In the genomic region with DNA sequence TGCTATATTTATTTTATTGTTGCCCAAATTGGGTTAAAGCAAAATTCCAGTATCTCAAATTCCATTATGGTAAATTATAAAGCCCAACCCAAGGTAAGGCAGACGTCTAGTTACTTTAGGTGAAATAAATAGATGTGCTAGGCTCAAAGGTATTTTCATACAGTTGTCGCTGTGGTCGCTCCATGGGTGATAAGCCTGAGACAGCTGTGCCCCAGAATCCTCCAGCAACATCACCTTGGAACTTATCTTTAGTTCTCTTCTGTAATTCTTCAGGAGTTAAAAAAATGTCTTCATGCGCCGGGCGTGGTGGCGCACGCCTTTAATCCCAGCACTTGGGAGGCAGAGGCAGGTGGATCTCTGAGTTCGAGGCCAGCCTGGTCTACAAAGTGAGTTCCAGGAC, we compare ENCODE assay signal across 17 mouse cellular contexts. TPM values are rescaled to one million over a fixed set of nuclear protein-coding genes. Genes with fewer than 3 reads are reported as not detected.
DNase-seq lines count a peak whose midpoint lies in the region; ATAC-seq and TF ChIP-seq lines count a peak whose summit lies in the region.
"Had no signal": no experiment of that assay in that cellular context is flagged by ENCODE, and none has a peak within 500 bp of the region (broad histone marks: within the 10 kb centered on the region; RNA-seq: fewer than 3 reads in every experiment).

No protein-coding gene starts in this region.

- peaks cover 38% of the 10 kb centered on the region for H3K4me1 ChIP-seq in liver, adult 2 months (ENCODE audit: control insufficient read depth, insufficient read depth, low read length)
- H3K4me1 ChIP-seq in liver, embryonic 11.5 days (replicated peaks; ENCODE audit: control insufficient read depth, insufficient read depth, low read length), result peaks cover 12% of the 10 kb centered on the region
- no peaks in the 10 kb centered on the region for H3K4me1 ChIP-seq in forebrain, postnatal 0 days (ENCODE audit: insufficient read depth)
- H3K4me1 ChIP-seq: forebrain, embryonic 13.5 days; forebrain, embryonic 15.5 days had no signal

- no peak for TF ChIP-seq POLR2A in liver, adult 2 months (IDR thresholded peaks at IDR 0.05; ENCODE audit: extremely low read depth, insufficient read depth, low read length)

- no peak for DNase-seq in liver, adult 2 months (ENCODE audit: extremely low read depth, low read depth, low spot score)
- no peak for DNase-seq in liver, embryonic 11.5 days (ENCODE audit: low spot score)
- no peak for DNase-seq in heart, adult 11 months
- DNase-seq in forebrain, postnatal 0 days, result no peak
- DNase-seq: adrenal gland, adult 2 months; adrenal gland, postnatal 10 days; adrenal gland, postnatal 25 days; cerebellum, adult 11-12 months; cerebellum, adult 2 months; cerebellum, adult 9-10 months; cerebellum, postnatal 10 days had no signal

- TF ChIP-seq CTCF in liver, adult 2 months (IDR thresholded peaks at IDR 0.05; ENCODE audit: low read depth, low read length), result no peak
- no peak for TF ChIP-seq CTCF in forebrain, postnatal 0 days (IDR thresholded peaks at IDR 0.05; ENCODE audit: low read depth)

- peaks cover 29% of the 10 kb centered on the region for H3K79me2 ChIP-seq in liver, adult 2 months (ENCODE audit: control insufficient read depth, insufficient read depth, low read length)

- H3K4me3 ChIP-seq in liver, adult 2 months (ENCODE audit: insufficient read depth, low read depth, low read length), result no peak overlapping the region
- H3K4me3 ChIP-seq in liver, embryonic 11.5 days (ENCODE audit: low read depth, low read length), result no peak overlapping the region
- no peak overlapping the region for H3K4me3 ChIP-seq in forebrain, postnatal 0 days (ENCODE audit: low read depth, low read length)
- H3K4me3 ChIP-seq: embryonic facial prominence, embryonic 10.5 days; embryonic facial prominence, embryonic 12.5 days; forebrain, embryonic 13.5 days; forebrain, embryonic 15.5 days had no signal

- H3K27me3 ChIP-seq in liver, adult 2 months (ENCODE audit: control insufficient read depth, insufficient read depth, low read length), result no peaks in the 10 kb centered on the region
- H3K27me3 ChIP-seq in liver, embryonic 11.5 days (replicated peaks; ENCODE audit: control insufficient read depth, insufficient read depth, low read length), result no peaks in the 10 kb centered on the region
- no peaks in the 10 kb centered on the region for H3K27me3 ChIP-seq in forebrain, postnatal 0 days (ENCODE audit: insufficient read depth, low read length)
- H3K27me3 ChIP-seq: embryonic facial prominence, embryonic 12.5 days; forebrain, embryonic 13.5 days; forebrain, embryonic 15.5 days had no signal

- 97% methylated on average over 9 of the region's 9 CpGs for WGBS in liver, adult 2 months
- 84% methylated on average over 9 of the region's 9 CpGs for WGBS in liver, embryonic 11.5 days
- WGBS in forebrain, postnatal 0 days, result 95% methylated on average over 9 of the region's 9 CpGs

- H3K27ac ChIP-seq in liver, adult 2 months (replicated peaks; ENCODE audit: insufficient read depth, low read depth, low read length), result peak overlapping the region; percentile 88
- H3K27ac ChIP-seq in liver, embryonic 11.5 days (ENCODE audit: low read depth, low read length), result no peak overlapping the region
- no peak overlapping the region for H3K27ac ChIP-seq in forebrain, postnatal 0 days (ENCODE audit: low read depth, low read length)
- H3K27ac ChIP-seq: embryonic facial prominence, embryonic 10.5 days; embryonic facial prominence, embryonic 12.5 days; forebrain, embryonic 13.5 days; forebrain, embryonic 15.5 days had no signal

- ATAC-seq in liver, embryonic 11.5 days (replicated peaks; ENCODE audit: low FRiP score), result no peak
- ATAC-seq in megakaryocyte progenitor cell, adult 5-6 weeks (replicated peaks; ENCODE audit: poor library complexity), result peak; percentile 49; the same call in 1 of the 2 replicates
- peak; percentile 72 for ATAC-seq in megakaryocyte-erythroid progenitor cell, adult 5-6 weeks (replicated peaks; ENCODE audit: low FRiP score, low TSS enrichment, poor library complexity, severe bottlenecking)
- no peak for ATAC-seq in forebrain, postnatal 0 days
- ATAC-seq: forebrain, embryonic 13.5 days; forebrain, embryonic 15.5 days had no signal

- H3K9ac ChIP-seq in liver, adult 2 months (ENCODE audit: low read depth, low read length), result no peak overlapping the region
- no peak overlapping the region for H3K9ac ChIP-seq in liver, embryonic 11.5 days (ENCODE audit: low read depth, low read length)
- no peak overlapping the region for H3K9ac ChIP-seq in forebrain, postnatal 0 days
- H3K9ac ChIP-seq: embryonic facial prominence, embryonic 12.5 days; forebrain, embryonic 13.5 days; forebrain, embryonic 15.5 days had no signal

- H3K36me3 ChIP-seq in liver, adult 2 months (ENCODE audit: control insufficient read depth, insufficient read depth, low read length), result no peaks in the 10 kb centered on the region
- peaks cover 9% of the 10 kb centered on the region; the same call in 1 of the 2 replicates for H3K36me3 ChIP-seq in liver, embryonic 11.5 days (ENCODE audit: control insufficient read depth, insufficient read depth, low read length)
- no peaks in the 10 kb centered on the region for H3K36me3 ChIP-seq in forebrain, postnatal 0 days (ENCODE audit: insufficient read depth)
- H3K36me3 ChIP-seq: embryonic facial prominence, embryonic 12.5 days; forebrain, embryonic 15.5 days had no signal

- H3K4me2 ChIP-seq in liver, embryonic 11.5 days, result no peak overlapping the region
- H3K4me2 ChIP-seq in forebrain, postnatal 0 days (ENCODE audit: low read depth), result no peak overlapping the region
- H3K4me2 ChIP-seq: embryonic facial prominence, embryonic 12.5 days; forebrain, embryonic 13.5 days; forebrain, embryonic 15.5 days had no signal

- H3K9me3 ChIP-seq in liver, embryonic 11.5 days (ENCODE audit: control insufficient read depth, low read length), result peaks cover 2% of the 10 kb centered on the region; the same call in 1 of the 2 replicates
- H3K9me3 ChIP-seq in forebrain, postnatal 0 days (ENCODE audit: low read length), result no peaks in the 10 kb centered on the region
- H3K9me3 ChIP-seq: embryonic facial prominence, embryonic 12.5 days; forebrain, embryonic 15.5 days had no signal

RNA-seq across cellular contexts. Expression of gene Stat5b, which starts 11.6 kb away (rescaled TPM):
- 31.8 and 33.0 TPM in 2 replicates for total RNA-seq in liver, adult 2 months (2014; rRNA removed)
- 32.0 and 35.2 TPM in 2 replicates for polyA plus RNA-seq in liver, adult 2 months (2012; rRNA removed)
- polyA plus RNA-seq in liver, embryonic 11.5 days (2014; fragmentation: Nextera tagmentation; extraction: Ambion mirVana), result 46.0 and 50.1 TPM in 2 replicates
- 31.1 and 32.2 TPM in 2 replicates for total RNA-seq in megakaryocyte progenitor cell, adult 5-6 weeks (2015)
- total RNA-seq in megakaryocyte progenitor cell, adult 5-6 weeks (2017), result 29.4 and 37.2 TPM in 2 replicates
- 45.1 and 53.5 TPM in 2 replicates for total RNA-seq in megakaryocyte-erythroid progenitor cell, adult 5-6 weeks (2014; fragmentation: Nextera tagmentation)
- total RNA-seq in megakaryocyte-erythroid progenitor cell, adult 5-6 weeks (2017), result 37.0 and 58.7 TPM in 2 replicates
- 17.8 and 22.6 TPM in 2 replicates for total RNA-seq in forebrain, postnatal 0 days (2014; rRNA removed)
- polyA plus RNA-seq in forebrain, postnatal 0 days (2015; fragmentation: Nextera tagmentation; extraction: Ambion mirVana), result 4.9 and 8.8 TPM in 2 replicates

RNA-seq across cellular contexts. Expression of gene Stat5a, which starts 20.3 kb away (rescaled TPM):
- 6.9 and 7.8 TPM in 2 replicates for total RNA-seq in liver, adult 2 months (2014; rRNA removed)
- polyA plus RNA-seq in liver, adult 2 months (2012; rRNA removed), result 15.0 and 18.0 TPM in 2 replicates
- polyA plus RNA-seq in liver, embryonic 11.5 days (2014; fragmentation: Nextera tagmentation; extraction: Ambion mirVana), result 26.3 and 27.8 TPM in 2 replicates
- total RNA-seq in megakaryocyte progenitor cell, adult 5-6 weeks (2015), result 25.3 and 31.0 TPM in 2 replicates
- total RNA-seq in megakaryocyte progenitor cell, adult 5-6 weeks (2017), result 31.5 and 32.4 TPM in 2 replicates
- total RNA-seq in megakaryocyte-erythroid progenitor cell, adult 5-6 weeks (2014; fragmentation: Nextera tagmentation), result 81.1 and 116 TPM in 2 replicates
- total RNA-seq in megakaryocyte-erythroid progenitor cell, adult 5-6 weeks (2017), result 55.9 and 62.7 TPM in 2 replicates
- 2.0 and 2.6 TPM in 2 replicates for total RNA-seq in forebrain, postnatal 0 days (2014; rRNA removed)
- 1.1 and 1.6 TPM in 2 replicates for polyA plus RNA-seq in forebrain, postnatal 0 days (2015; fragmentation: Nextera tagmentation; extraction: Ambion mirVana)

Comparison
In these comparisons a context has a peak if more than half of its experiments do, and no peak if none do; other contexts are left out.
1. ATAC-seq: peak in megakaryocyte progenitor cell, adult 5-6 weeks (single experiment) and megakaryocyte-erythroid progenitor cell, adult 5-6 weeks (single experiment); none in liver, embryonic 11.5 days (single experiment) and forebrain, postnatal 0 days (single experiment).